Mouse (Mus musculus) C2C12 (cell line): Measurements from ENCODE around the gene Stoml3. TPM values are rescaled to one million over a fixed set of nuclear protein-coding genes. Genes with fewer than 3 reads are reported as not detected.

Experiments
- H3K27me3 ChIP-seq: one replicate; pipeline ENCODE4 v1.6.1; 2011; ENCODE audit not compliant: control insufficient read depth, insufficient read depth, insufficient read length
- H3K36me3 ChIP-seq: one replicate; pipeline ENCODE4 v1.6.1; 2011; ENCODE audit not compliant: control insufficient read depth, insufficient read depth
- H3K4me3 ChIP-seq: one replicate; pipeline ENCODE4 v1.5.1; 2011; ENCODE audit warnings: mild to moderate bottlenecking, control low read depth; ENCODE audit not compliant: poor library complexity, insufficient read depth, severe bottlenecking
- H3K79me2 ChIP-seq: one replicate; pipeline ENCODE4 v1.6.1; 2011; ENCODE audit not compliant: control insufficient read depth, insufficient read depth
- H3K79me3 ChIP-seq: one replicate; pipeline ENCODE4 v1.6.1; 2011; ENCODE audit warnings: low read depth, control low read depth
- H3ac ChIP-seq: one replicate; pipeline ENCODE3; 2011; ENCODE audit warnings: low read depth; ENCODE audit not compliant: control insufficient read depth, insufficient read length
- CEBPB ChIP-seq: IDR thresholded peaks from one replicate; pipeline ENCODE4 v1.6.1; 2011; ENCODE audit warnings: low read depth, mild to moderate bottlenecking, control low read depth, moderate library complexity
- CTCF ChIP-seq: IDR thresholded peaks from one replicate; pipeline ENCODE4 v1.5.1; 2011; ENCODE audit not compliant: control insufficient read depth, insufficient read depth, insufficient read length
- FOSL1 ChIP-seq: IDR thresholded peaks from one replicate; pipeline ENCODE4 v1.8.0; 2011; ENCODE audit warnings: mild to moderate bottlenecking, low read length; ENCODE audit not compliant: poor library complexity, insufficient read depth, severe bottlenecking
- MAX ChIP-seq: IDR thresholded peaks from one replicate; pipeline ENCODE4 v1.6.1; 2011; ENCODE audit warnings: mild to moderate bottlenecking, control low read depth
- MYOD1 ChIP-seq: IDR thresholded peaks from one replicate; pipeline ENCODE4 v1.6.1; 2011; ENCODE audit warnings: low read depth; ENCODE audit not compliant: control insufficient read depth, insufficient read length
- MYOG ChIP-seq: IDR thresholded peaks from one replicate; pipeline ENCODE4 v1.6.1; 2011; ENCODE audit not compliant: control insufficient read depth, insufficient read length; ENCODE audit errors: extremely low read depth
- USF1 ChIP-seq: IDR thresholded peaks from one replicate; pipeline ENCODE4 v1.6.1; 2011; ENCODE audit warnings: low read depth, mild to moderate bottlenecking, control low read depth, moderate library complexity
- polyA plus RNA-seq: library from polyadenylated mRNA; unstranded; fragments of >200 nt; fragmentation: generic; extraction: Trizol; gene quantifications from one replicate; pipeline ENCODE4 v1.2.1, GENCODE M21; 2012; ENCODE audit warnings: missing spikeins

Stoml3 gene
- polyA plus RNA-seq, 1 experiment, result 0.01 TPM

GRCm38 (mm10) chr3:53454005-53454404 lies 34.4 kb upstream of the Stoml3 start:
- TF ChIP-seq MAX (no peak), MYOD1 (no peak), USF1 (no peak), MYOG (no peak), CEBPB (no peak), CTCF (no peak), FOSL1 (no peak)
- peaks cover 41% of the 10 kb centered on the region for H3K36me3 ChIP-seq
- H3K79me2 ChIP-seq, result no peaks in the 10 kb centered on the region
- no peak overlapping the region for H3K4me3 ChIP-seq
- no peak overlapping the region for H3ac ChIP-seq
- H3K79me3 ChIP-seq, result no peaks in the 10 kb centered on the region
- H3K27me3 ChIP-seq, result no peaks in the 10 kb centered on the region

DNA sequence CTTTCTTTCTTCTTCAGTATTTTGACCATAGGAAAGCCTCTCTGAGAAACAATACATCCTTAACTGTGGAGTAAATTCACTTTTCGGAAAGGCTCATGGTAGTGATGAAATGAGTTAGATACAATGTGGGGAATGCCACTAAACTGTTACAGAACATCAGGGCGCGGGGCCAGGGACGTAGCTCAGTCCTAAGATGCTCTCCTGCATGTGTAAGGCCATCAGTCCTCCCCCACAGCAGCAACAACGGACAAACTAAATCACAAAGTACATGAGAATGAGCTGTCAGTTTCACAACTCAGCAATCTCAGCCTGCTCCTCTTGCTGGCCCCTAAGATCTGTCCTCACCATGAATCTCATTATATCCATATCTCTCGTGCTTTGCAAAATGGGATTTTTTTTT lies 33.9 kb upstream of the Stoml3 start:
- Histone ChIP-seq H3K4me3 (no peak overlapping the region), H3K79me3 (no peaks in the 10 kb centered on the region), H3K27me3 (no peaks in the 10 kb centered on the region), H3K79me2 (no peaks in the 10 kb centered on the region), H3ac (no peak overlapping the region), H3K36me3 (peaks cover 41% of the 10 kb centered on the region)
- TF ChIP-seq MYOD1 (no peak), FOSL1 (no peak), USF1 (no peak)

DNA sequence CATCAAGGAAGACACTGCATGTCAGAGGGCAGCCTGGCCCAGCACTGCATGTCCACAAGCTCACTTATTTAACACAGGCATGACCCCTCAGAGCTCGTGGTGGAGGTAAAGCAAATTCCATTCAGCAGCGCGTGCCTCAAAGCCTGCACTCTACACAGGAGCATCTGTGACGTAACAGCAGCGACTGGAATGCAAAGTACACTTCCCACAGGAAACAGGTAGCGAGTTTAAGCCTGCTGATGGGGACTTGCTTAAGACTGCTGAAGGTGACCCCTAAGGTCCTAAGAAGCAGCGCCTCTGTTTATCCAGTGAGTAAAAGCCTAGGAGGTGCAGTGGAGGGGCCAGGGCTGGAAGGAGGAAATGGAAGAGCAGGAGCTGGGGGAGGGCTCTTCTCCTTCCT lies 33.5 kb upstream of the Stoml3 start:
- no peak for TF ChIP-seq FOSL1
- H3K27me3 ChIP-seq, result no peaks in the 10 kb centered on the region
- H3K4me3 ChIP-seq, result no peak overlapping the region
- no peaks in the 10 kb centered on the region for H3K79me2 ChIP-seq
- H3K79me3 ChIP-seq, result no peaks in the 10 kb centered on the region
- H3ac ChIP-seq, result no peak overlapping the region
- H3K36me3 ChIP-seq, result peaks cover 41% of the 10 kb centered on the region

GRCm38 (mm10) chr3:53457750-53458149 lies 30.7 kb upstream of the Stoml3 start:
- Histone ChIP-seq H3K36me3 (peaks cover 34% of the 10 kb centered on the region), H3K4me3 (no peak overlapping the region), H3K27me3 (no peaks in the 10 kb centered on the region)

DNA sequence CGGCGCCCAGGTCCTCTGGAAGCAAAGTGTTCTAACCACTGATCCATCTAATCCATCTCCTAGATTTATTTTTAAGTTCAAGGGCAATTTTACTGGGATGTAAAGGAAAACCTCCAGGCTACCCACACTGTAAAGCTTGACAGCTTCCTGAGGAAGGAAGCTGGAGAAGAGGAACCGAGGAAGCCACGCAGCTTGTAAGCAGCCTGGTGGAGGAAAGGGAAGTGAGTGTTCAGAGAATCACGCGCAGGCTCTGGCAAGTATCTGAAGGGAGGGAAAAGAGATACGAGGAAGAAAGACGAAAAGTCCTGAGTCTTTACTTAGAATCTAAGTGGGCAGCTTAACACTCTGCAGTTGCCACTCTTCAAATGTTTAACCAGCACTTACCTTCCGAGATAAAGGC lies 28.3 kb upstream of the Stoml3 start:
- Histone ChIP-seq H3K27me3 (no peaks in the 10 kb centered on the region), H3K36me3 (peaks cover 20% of the 10 kb centered on the region), H3ac (no peak overlapping the region), H3K79me3 (peaks cover 26% of the 10 kb centered on the region), H3K79me2 (peaks cover 46% of the 10 kb centered on the region), H3K4me3 (no peak overlapping the region)
- TF ChIP-seq USF1 (no peak), CTCF (no peak)

More at GRCm38 (mm10) chr3:53457750-53458149, 30.7 kb upstream of the Stoml3 start:
- TF ChIP-seq FOSL1 (no peak), MYOG (no peak), CTCF (no peak)
- Histone ChIP-seq H3K79me3 (peaks cover 10% of the 10 kb centered on the region), H3K79me2 (peaks cover 26% of the 10 kb centered on the region), H3ac (no peak overlapping the region)

GRCm38 (mm10) chr3:53462701-53463045 lies 25.8 kb upstream of the Stoml3 start:
- Histone ChIP-seq H3K36me3 (peaks cover 11% of the 10 kb centered on the region), H3K27me3 (no peaks in the 10 kb centered on the region), H3K4me3 (peak overlapping the region; percentile 85), H3K79me2 (peaks cover 71% of the 10 kb centered on the region), H3K79me3 (peaks cover 49% of the 10 kb centered on the region), H3ac (peak overlapping the region; percentile 81)
- TF ChIP-seq CTCF, result no peak
